Mouse (Mus musculus): ENCODE results near the gene Rassf7. TPM values are rescaled to one million over a fixed set of nuclear protein-coding genes. Genes with fewer than 3 reads are reported as not detected.

The Rassf7 gene
- polyA plus RNA-seq, 1 experiment from 2014 or later, result 35.4 TPM

MicroRNAs encoded within 50 kb of the gene (microRNA counts, 519-probe panel; counts per million panel counts)
- 5,292 counts per million, percentile 74 among the panel's probes with 10 or more counts for microRNA mmu-miR-210

Small RNA genes lying within 50 kb of the gene (microRNA-seq; reads per million reads assigned to microRNA genes)
- 799 reads per million, percentile 75 among the genes with 10 or more reads in this experiment for gene Mir210

Other genes starting within 250 kb of the Rassf7 start
- gene Ifitm1, start 248.6 kb upstream of the Rassf7 start, polyA plus RNA-seq (2016; fragmentation: Nextera tagmentation; extraction: Ambion mirVana), result 5.8 and 6.2 TPM in 2 replicates
- gene Ifitm3, start 205.1 kb upstream of the Rassf7 start, polyA plus RNA-seq (2016; fragmentation: Nextera tagmentation; extraction: Ambion mirVana), result 11.6 and 13.0 TPM in 2 replicates
- gene Ifitm6, start 197.9 kb upstream of the Rassf7 start, polyA plus RNA-seq (2016; fragmentation: Nextera tagmentation; extraction: Ambion mirVana), result not detected in 2 replicates
- not detected in 2 replicates for gene Gm17387, start 186.7 kb upstream of the Rassf7 start, polyA plus RNA-seq (2016; fragmentation: Nextera tagmentation; extraction: Ambion mirVana)
- gene B4galnt4, start 154.8 kb upstream of the Rassf7 start, polyA plus RNA-seq (2016; fragmentation: Nextera tagmentation; extraction: Ambion mirVana), result 40.7 and 43.6 TPM in 2 replicates
- gene Pkp3, start 137.6 kb upstream of the Rassf7 start, polyA plus RNA-seq (2016; fragmentation: Nextera tagmentation; extraction: Ambion mirVana), result 1.3 and 1.5 TPM in 2 replicates
- 1.3 and 1.5 TPM in 2 replicates for gene Sigirr, start 115.3 kb upstream of the Rassf7 start, polyA plus RNA-seq (2016; fragmentation: Nextera tagmentation; extraction: Ambion mirVana)
- 0.31 and 0.37 TPM in 2 replicates for gene Ano9, start 98.1 kb upstream of the Rassf7 start, polyA plus RNA-seq (2016; fragmentation: Nextera tagmentation; extraction: Ambion mirVana)
- 63.5 and 64.9 TPM in 2 replicates for gene Ptdss2, start 93.5 kb upstream of the Rassf7 start, polyA plus RNA-seq (2016; fragmentation: Nextera tagmentation; extraction: Ambion mirVana)
- gene Rnh1, start 43.0 kb upstream of the Rassf7 start, polyA plus RNA-seq (2016; fragmentation: Nextera tagmentation; extraction: Ambion mirVana), result 47.2 and 49.7 TPM in 2 replicates
- 79.1 and 89.4 TPM in 2 replicates for gene Hras, start 21.9 kb upstream of the Rassf7 start, polyA plus RNA-seq (2016; fragmentation: Nextera tagmentation; extraction: Ambion mirVana)
- 14.2 and 16.0 TPM in 2 replicates for gene Lrrc56, start 21.7 kb upstream of the Rassf7 start, polyA plus RNA-seq (2016; fragmentation: Nextera tagmentation; extraction: Ambion mirVana)
- 3.3 and 3.7 TPM in 2 replicates for gene Lmntd2, start 1.8 kb upstream of the Rassf7 start, polyA plus RNA-seq (2016; fragmentation: Nextera tagmentation; extraction: Ambion mirVana)
- 106 and 107 TPM in 2 replicates for gene Phrf1, start 12.9 kb downstream of the Rassf7 start, polyA plus RNA-seq (2016; fragmentation: Nextera tagmentation; extraction: Ambion mirVana)
- gene Irf7, start 50.6 kb downstream of the Rassf7 start, polyA plus RNA-seq (2016; fragmentation: Nextera tagmentation; extraction: Ambion mirVana), result 0.69 and 0.83 TPM in 2 replicates
- not detected in 2 replicates for gene Cdhr5, start 60.9 kb downstream of the Rassf7 start, polyA plus RNA-seq (2016; fragmentation: Nextera tagmentation; extraction: Ambion mirVana)
- gene Sct, start 63.3 kb downstream of the Rassf7 start, polyA plus RNA-seq (2016; fragmentation: Nextera tagmentation; extraction: Ambion mirVana), result 0.70 TPM in 1 of 2 replicates, not detected in the other
- 0.38 and 0.60 TPM in 2 replicates for gene Drd4, start 76.1 kb downstream of the Rassf7 start, polyA plus RNA-seq (2016; fragmentation: Nextera tagmentation; extraction: Ambion mirVana)
- 74.0 and 78.4 TPM in 2 replicates for gene Deaf1, start 111.8 kb downstream of the Rassf7 start, polyA plus RNA-seq (2016; fragmentation: Nextera tagmentation; extraction: Ambion mirVana)
- gene Tmem80, start 111.9 kb downstream of the Rassf7 start, polyA plus RNA-seq (2016; fragmentation: Nextera tagmentation; extraction: Ambion mirVana), result 59.9 and 63.6 TPM in 2 replicates
- gene Eps8l2, start 123.0 kb downstream of the Rassf7 start, polyA plus RNA-seq (2016; fragmentation: Nextera tagmentation; extraction: Ambion mirVana), result 1.2 and 1.7 TPM in 2 replicates
- gene Taldo1, start 176.3 kb downstream of the Rassf7 start, polyA plus RNA-seq (2016; fragmentation: Nextera tagmentation; extraction: Ambion mirVana), result 397 and 407 TPM in 2 replicates
- 47.0 and 50.0 TPM in 2 replicates for gene Gatd1, start 198.3 kb downstream of the Rassf7 start, polyA plus RNA-seq (2016; fragmentation: Nextera tagmentation; extraction: Ambion mirVana)
- 20.5 and 22.5 TPM in 2 replicates for gene Cend1, start 213.6 kb downstream of the Rassf7 start, polyA plus RNA-seq (2016; fragmentation: Nextera tagmentation; extraction: Ambion mirVana)
- gene Slc25a22, start 222.0 kb downstream of the Rassf7 start, polyA plus RNA-seq (2016; fragmentation: Nextera tagmentation; extraction: Ambion mirVana), result 57.4 and 60.9 TPM in 2 replicates
- gene Pidd1, start 228.2 kb downstream of the Rassf7 start, polyA plus RNA-seq (2016; fragmentation: Nextera tagmentation; extraction: Ambion mirVana), result 16.9 and 18.8 TPM in 2 replicates
- 950 and 986 TPM in 2 replicates for gene Rplp2, start 231.5 kb downstream of the Rassf7 start, polyA plus RNA-seq (2016; fragmentation: Nextera tagmentation; extraction: Ambion mirVana)
- gene Pnpla2, start 239.3 kb downstream of the Rassf7 start, polyA plus RNA-seq (2016; fragmentation: Nextera tagmentation; extraction: Ambion mirVana), result 16.2 and 18.3 TPM in 2 replicates
- gene Cracr2b, start 245.2 kb downstream of the Rassf7 start, polyA plus RNA-seq (2016; fragmentation: Nextera tagmentation; extraction: Ambion mirVana), result 4.0 and 4.3 TPM in 2 replicates